Mouse (Mus musculus) cortical plate, adult 2 months (tissue): ENCODE results near the gene En1. TPM values are rescaled to one million over a fixed set of nuclear protein-coding genes. Genes with fewer than 3 reads are reported as not detected.

Experiments
- H3K27ac ChIP-seq: fragments of 200-500 bp; 2 replicates; pipeline ENCODE4 v1.5.1; 2012; ENCODE audit warnings: low read length, control low read depth, inconsistent platforms; ENCODE audit not compliant: insufficient read depth
- H3K4me1 ChIP-seq: fragments of 200-500 bp; 2 replicates; pipeline ENCODE4 v1.6.1; 2011; ENCODE audit warnings: low read length; ENCODE audit not compliant: control insufficient read depth, insufficient read depth
- H3K4me3 ChIP-seq: fragments of 200-500 bp; 2 replicates; pipeline ENCODE4 v1.5.1; 2011; ENCODE audit warnings: mild to moderate bottlenecking, low read length, control low read depth; ENCODE audit not compliant: insufficient read depth
- CTCF ChIP-seq: fragments of 200-500 bp; IDR thresholded peaks from 2 replicates; pipeline ENCODE4 v1.5.1; 2011; ENCODE audit warnings: mild to moderate bottlenecking, control low read depth, low read length; ENCODE audit not compliant: insufficient read depth; ENCODE audit errors: extremely low read depth
- POLR2A ChIP-seq: fragments of 200-500 bp; IDR thresholded peaks from 2 replicates; pipeline ENCODE4 v1.6.1; 2011; ENCODE audit warnings: mild to moderate bottlenecking, low read length, control low read depth; ENCODE audit not compliant: insufficient read depth; ENCODE audit errors: extremely low read depth
- polyA plus RNA-seq: library from polyadenylated mRNA; depleted of rRNA; stranded (reverse); fragments of >200 nt; gene quantifications from 2 replicates; pipeline ENCODE4 v1.2.3, GENCODE M21; 2012

Gene En1
- polyA plus RNA-seq, 1 experiment: not detected

GRCm38 (mm10) chr1:120605521-120606310 lies 3.5 kb downstream of the En1 start:
- no peak overlapping the region for H3K27ac ChIP-seq
- TF ChIP-seq CTCF (no peak), POLR2A (no peak)
- H3K4me3 ChIP-seq: no peak overlapping the region
- H3K4me1 ChIP-seq: no peaks in the 10 kb centered on the region

- TF ChIP-seq CTCF (no peak), POLR2A (no peak)
- H3K27ac ChIP-seq: no peak overlapping the region
- no peaks in the 10 kb centered on the region for H3K4me1 ChIP-seq
- no peak overlapping the region for H3K4me3 ChIP-seq
Measured at GRCm38 (mm10) chr1:120606641-120607575, 4.7 kb downstream of the En1 start.

GRCm38 (mm10) chr1:120607576-120608400 lies 5.6 kb downstream of the En1 start:
- no peaks in the 10 kb centered on the region for H3K4me1 ChIP-seq
- no peak overlapping the region for H3K27ac ChIP-seq
- TF ChIP-seq POLR2A (no peak), CTCF (no peak)
- no peak overlapping the region for H3K4me3 ChIP-seq

GRCm38 (mm10) chr1:120608461-120608860 lies 6.2 kb downstream of the En1 start:
- no peaks in the 10 kb centered on the region for H3K4me1 ChIP-seq
- TF ChIP-seq POLR2A (no peak), CTCF (no peak)
- H3K4me3 ChIP-seq: no peak overlapping the region
- no peak overlapping the region for H3K27ac ChIP-seq

- TF ChIP-seq CTCF (no peak), POLR2A (no peak)
- H3K27ac ChIP-seq: no peak overlapping the region
- no peaks in the 10 kb centered on the region for H3K4me1 ChIP-seq
- H3K4me3 ChIP-seq: no peak overlapping the region
Measured at GRCm38 (mm10) chr1:120609611-120610010, 7.4 kb downstream of the En1 start.

- H3K4me3 ChIP-seq: no peak overlapping the region
- H3K4me1 ChIP-seq: no peaks in the 10 kb centered on the region
- no peak overlapping the region for H3K27ac ChIP-seq
- no peak for TF ChIP-seq POLR2A
- TF ChIP-seq CTCF: no peak
Measured at GRCm38 (mm10) chr1:120613461-120614306, 11.5 kb downstream of the En1 start.

GRCm38 (mm10) chr1:120614307-120615100 lies 12.3 kb downstream of the En1 start:
- Histone ChIP-seq H3K4me1 (no peaks in the 10 kb centered on the region), H3K4me3 (no peak overlapping the region), H3K27ac (no peak overlapping the region)
- TF ChIP-seq POLR2A (no peak), CTCF (no peak)

GRCm38 (mm10) chr1:120615521-120615920 lies 13.3 kb downstream of the En1 start:
- Histone ChIP-seq H3K4me3 (no peak overlapping the region), H3K4me1 (no peaks in the 10 kb centered on the region), H3K27ac (no peak overlapping the region)
- TF ChIP-seq CTCF (no peak), POLR2A (no peak)
